Mouse (Mus musculus) liver, embryonic 14.5 days (tissue): ENCODE measurements at regions not wholly inside any gene's neighbourhood (a gene's known extent, or its start where the extent isn't known, plus 50 kb on each side); places are given as distances from the start of the nearest gene placed in this dataset.

Source experiments
- ATAC-seq: fragments of 200-750 bp; cut with Nextera tagmentation; 2 replicates; pipeline ENCODE4 v1.8.0; 2017; ENCODE audit warnings: moderate number of reproducible peaks, mild to moderate bottlenecking, moderate library complexity; ENCODE audit not compliant: insufficient read depth
- DNase-seq, 3 experiments: peaks; one replicate each; pipeline ENCODE4 v3.0.0-alpha.2; 2012 to 2013; ENCODE audit warnings: low read depth in 3 of 3, low spot score in 3 of 3
- H3K27ac ChIP-seq: fragments of 300-500 bp; sonication (generic); 2 replicates; pipeline ENCODE4 v1.5.1; 2014; ENCODE audit warnings: moderate library complexity, mild to moderate bottlenecking, control low read depth, inconsistent platforms
- H3K27me3 ChIP-seq: fragments of 300-500 bp; sonication (generic); 2 replicates; pipeline ENCODE4 v1.6.1; 2014; ENCODE audit warnings: mild to moderate bottlenecking, low read length, moderate library complexity; ENCODE audit not compliant: control insufficient read depth, insufficient read depth
- H3K36me3 ChIP-seq: fragments of 300-500 bp; sonication (generic); replicated peaks from 2 replicates; pipeline ENCODE4 v1.6.1; 2014; ENCODE audit warnings: low read depth; ENCODE audit not compliant: control insufficient read depth, insufficient read depth
- H3K4me1 ChIP-seq, 2 experiments: fragments of 200-500 bp in 1 of 2; fragments of 300-500 bp in 1 of 2; sonication (generic) in 1 of 2; replicated peaks; 2 replicates each; pipeline ENCODE4 v1.6.1; 2012 to 2014; ENCODE audit warnings: antibody characterized with exemption in 1 of 2, inconsistent platforms in 1 of 2, low read length in 1 of 2; ENCODE audit not compliant: control insufficient read depth in 2 of 2, insufficient read depth in 2 of 2
- H3K4me2 ChIP-seq: fragments of 300-500 bp; sonication (generic); 2 replicates; pipeline ENCODE4 v1.6.1; 2014; ENCODE audit warnings: low read depth, mild to moderate bottlenecking, control low read depth, moderate library complexity
- H3K4me3 ChIP-seq, 2 experiments: fragments of 200-500 bp in 1 of 2; fragments of 300-500 bp in 1 of 2; sonication (generic) in 1 of 2; 2 replicates each; pipeline ENCODE4 v1.5.1; 2012 to 2014; ENCODE audit warnings: low read depth in 2 of 2, low read length in 2 of 2, mild to moderate bottlenecking in 2 of 2, control low read depth in 1 of 2, inconsistent platforms in 1 of 2, moderate library complexity in 1 of 2; ENCODE audit not compliant: insufficient read depth in 1 of 2
- H3K9ac ChIP-seq: fragments of 300-500 bp; sonication (generic); replicated peaks from 2 replicates; pipeline ENCODE4 v1.6.1; 2014; ENCODE audit warnings: mild to moderate bottlenecking, control low read depth, moderate library complexity
- H3K9me3 ChIP-seq: fragments of 300-500 bp; sonication (generic); 2 replicates; pipeline ENCODE4 v1.6.1; 2016; ENCODE audit warnings: low read length, mixed read lengths; ENCODE audit not compliant: control insufficient read depth
- CTCF ChIP-seq: IDR thresholded peaks from 2 replicates; pipeline ENCODE4 v1.5.1; 2016; ENCODE audit warnings: antibody characterized with exemption, low read depth, control low read depth
- EP300 ChIP-seq: IDR thresholded peaks from 2 replicates; pipeline ENCODE4 v1.6.1; 2016; ENCODE audit warnings: antibody characterized with exemption, low read depth
- WGBS: fragments of 180-500 bp; shearing (Covaris S2); extraction: QIAGEN DNeasy Blood & Tissue Kit; methylation state at CpG from one replicate; pipeline ENCODE4 v1.1.7; 2014; ENCODE audit not compliant: insufficient replicate concordance; 5-methylcytosine and 5-hydroxymethylcytosine counted together

GRCm38 (mm10) chr13:43724161-43724560, 60.4 kb upstream of the Cd83 start:
- no peak overlapping the region for H3K4me3 ChIP-seq
- H3K9me3 ChIP-seq, result no peaks in the 10 kb centered on the region
- 70% methylated on average over 10 of the region's 10 CpGs for WGBS
- H3K4me1 ChIP-seq, result peaks cover 0 to 2% of the 10 kb centered on the region in 2 experiments; a peak in 1 of 4 replicates
- TF ChIP-seq EP300 (no peak), CTCF (no peak)
- no peak overlapping the region for H3K27ac ChIP-seq
- H3K27me3 ChIP-seq, result no peaks in the 10 kb centered on the region
- H3K36me3 ChIP-seq, result no peaks in the 10 kb centered on the region
- DNase-seq, result no peak
- no peak overlapping the region for H3K9ac ChIP-seq
- ATAC-seq, result no peak
- H3K4me2 ChIP-seq, result no peak overlapping the region

DNA sequence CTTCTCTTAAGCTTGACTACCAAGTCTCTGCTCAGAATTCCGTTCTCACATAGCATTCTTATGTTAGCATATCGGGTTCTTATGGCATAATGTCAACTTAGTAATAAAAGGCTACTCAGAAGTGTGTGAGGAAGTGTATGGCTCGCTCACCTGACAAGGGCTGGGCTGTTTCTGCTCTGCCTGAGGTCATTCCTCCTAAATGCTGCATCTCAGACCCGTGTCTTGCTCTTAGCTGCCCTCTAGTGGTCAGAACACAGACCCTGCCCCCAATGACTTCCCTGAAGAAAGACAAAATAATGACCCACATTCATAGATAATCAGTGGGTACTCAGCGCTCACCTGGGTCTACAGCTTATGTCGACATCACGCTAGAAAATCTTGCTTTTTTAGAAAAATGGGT, 58.9 kb upstream of the Cd83 start:
- no peak for DNase-seq
- no peaks in the 10 kb centered on the region for H3K9me3 ChIP-seq
- WGBS, result 13% methylated on average over 7 of the region's 7 CpGs

DNA sequence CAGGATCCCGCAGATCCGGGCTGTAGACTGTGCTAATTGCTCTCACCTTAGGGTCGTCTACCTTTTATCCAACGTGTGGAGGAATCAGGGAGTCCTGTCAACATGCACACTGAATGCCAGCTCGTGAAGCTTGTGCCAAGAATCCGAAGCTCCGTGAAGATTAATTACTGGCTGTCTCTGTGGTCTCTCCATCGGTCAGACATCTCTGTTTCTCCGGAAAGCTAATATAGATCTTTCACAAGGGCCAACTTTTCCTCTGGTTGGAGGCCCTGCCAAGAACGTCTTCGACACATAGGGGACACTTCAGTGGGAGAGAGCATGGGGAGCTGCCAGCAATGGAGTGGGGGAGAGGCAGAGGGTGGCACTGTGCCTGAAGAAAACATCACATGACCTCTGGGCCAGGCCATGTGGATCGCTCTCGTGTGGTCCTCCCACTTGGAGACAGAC, 57.7 kb upstream of the Cd83 start:
- no peaks in the 10 kb centered on the region for H3K9me3 ChIP-seq
- H3K36me3 ChIP-seq, result no peaks in the 10 kb centered on the region
- no peaks in the 10 kb centered on the region for H3K4me1 ChIP-seq
- H3K9ac ChIP-seq, result no peak overlapping the region
- TF ChIP-seq EP300, result no peak
- no peak for TF ChIP-seq CTCF
- H3K4me3 ChIP-seq, result no peak overlapping the region
- H3K4me2 ChIP-seq, result no peak overlapping the region
- H3K27me3 ChIP-seq, result no peaks in the 10 kb centered on the region
- no peak for DNase-seq
- 58% methylated on average over 13 of the region's 13 CpGs for WGBS
- ATAC-seq, result no peak
- no peak overlapping the region for H3K27ac ChIP-seq

More for the DNA sequence above, 58.9 kb upstream of the Cd83 start:
- no peak overlapping the region for H3K4me2 ChIP-seq
- no peaks in the 10 kb centered on the region for H3K27me3 ChIP-seq
- H3K4me1 ChIP-seq, result no peaks in the 10 kb centered on the region
- no peak overlapping the region for H3K27ac ChIP-seq
- no peak for TF ChIP-seq EP300
- TF ChIP-seq CTCF, result peak; percentile 80
- H3K9ac ChIP-seq, result no peak overlapping the region
- H3K4me3 ChIP-seq, result no peak overlapping the region
- ATAC-seq, result no peak
- H3K36me3 ChIP-seq, result no peaks in the 10 kb centered on the region

- H3K36me3 ChIP-seq, result no peaks in the 10 kb centered on the region
- no peaks in the 10 kb centered on the region for H3K27me3 ChIP-seq
- no peak for DNase-seq
- TF ChIP-seq CTCF (no peak), EP300 (no peak)
- WGBS, result 73% methylated on average over 11 of the region's 11 CpGs
- H3K4me1 ChIP-seq, result no peaks in the 10 kb centered on the region
- H3K4me2 ChIP-seq, result no peak overlapping the region
- no peaks in the 10 kb centered on the region for H3K9me3 ChIP-seq
- no peak overlapping the region for H3K27ac ChIP-seq
- H3K9ac ChIP-seq, result no peak overlapping the region
- ATAC-seq, result no peak
- no peak overlapping the region for H3K4me3 ChIP-seq
Measured at GRCm38 (mm10) chr13:43729617-43730016, 55.0 kb upstream of the Cd83 start.

DNA sequence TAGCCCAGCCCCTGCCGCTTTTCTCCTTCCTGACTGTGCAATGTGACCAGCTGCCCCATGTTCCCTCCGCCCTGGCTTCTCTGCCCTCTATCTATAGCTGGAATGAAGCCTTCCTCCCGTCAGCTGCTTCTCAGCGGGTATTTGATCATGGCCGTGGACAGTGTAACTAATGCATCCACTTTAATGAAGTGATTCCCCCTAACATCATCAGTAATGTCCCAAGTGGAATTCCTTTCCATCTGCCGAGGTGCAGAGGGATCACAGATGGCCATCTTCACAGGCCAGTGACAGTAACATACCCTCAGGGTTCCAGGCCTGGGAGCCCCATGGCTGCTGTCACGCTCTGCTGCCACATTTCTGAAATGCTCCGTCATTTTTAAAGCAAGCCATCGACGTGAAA, 51.5 kb upstream of the Cd83 start:
- Histone ChIP-seq H3K4me3 (no peak overlapping the region), H3K36me3 (no peaks in the 10 kb centered on the region), H3K9ac (no peak overlapping the region), H3K9me3 (no peaks in the 10 kb centered on the region), H3K4me1 (no peaks in the 10 kb centered on the region), H3K4me2 (no peak overlapping the region), H3K27ac (no peak overlapping the region), H3K27me3 (no peaks in the 10 kb centered on the region)
- DNase-seq (no peak), ATAC-seq (no peak)
- WGBS, result 66% methylated on average over 10 of the region's 10 CpGs
- TF ChIP-seq EP300, result no peak
- no peak for TF ChIP-seq CTCF

- Histone ChIP-seq H3K4me1 (no peaks in the 10 kb centered on the region), H3K27me3 (no peaks in the 10 kb centered on the region), H3K9me3 (no peaks in the 10 kb centered on the region), H3K4me2 (no peak overlapping the region), H3K36me3 (no peaks in the 10 kb centered on the region), H3K9ac (no peak overlapping the region), H3K27ac (no peak overlapping the region), H3K4me3 (no peak overlapping the region)
- no peak for DNase-seq
- TF ChIP-seq CTCF (no peak), EP300 (no peak)
- 69% methylated on average over 14 of the region's 14 CpGs for WGBS
- no peak for ATAC-seq
Measured at GRCm38 (mm10) chr13:43734641-43735040, 49.9 kb upstream of the Cd83 start.
